Mouse (Mus musculus): ENCODE measurements around the gene Kiss1. TPM values are rescaled to one million over a fixed set of nuclear protein-coding genes. Genes with fewer than 3 reads are reported as not detected.

Kiss1 gene
- polyA plus RNA-seq, 1 experiment from 2014 or later = not detected

GRCm38 (mm10) chr1:133361006-133361405, 39.3 kb downstream of the Kiss1 start:
- H3K4me2 ChIP-seq = no peak overlapping the region
- H3K4me3 ChIP-seq (ENCODE audit: low read depth, low read length) = no peak overlapping the region
- H3K9ac ChIP-seq (ENCODE audit: low read depth, low read length) = no peak overlapping the region
- no peak for ATAC-seq (replicated peaks; ENCODE audit: low FRiP score)
- H3K4me1 ChIP-seq (replicated peaks; ENCODE audit: control insufficient read depth, insufficient read depth, low read length) = no peaks in the 10 kb centered on the region; the same call in 1 of the 2 replicates
- WGBS = 87% methylated on average over 6 of the region's 6 CpGs
- no peaks in the 10 kb centered on the region for H3K36me3 ChIP-seq (ENCODE audit: control insufficient read depth, insufficient read depth, low read length)
- no peak for DNase-seq (ENCODE audit: low spot score)
- peaks cover 50% of the 10 kb centered on the region for H3K27me3 ChIP-seq (replicated peaks; ENCODE audit: control insufficient read depth, insufficient read depth, low read length)
- no peak overlapping the region for H3K27ac ChIP-seq (ENCODE audit: low read depth, low read length)
- H3K9me3 ChIP-seq (ENCODE audit: control insufficient read depth, low read length) = no peaks in the 10 kb centered on the region

- H3K27me3 ChIP-seq (replicated peaks; ENCODE audit: control insufficient read depth, insufficient read depth, low read length) = peaks cover 54% of the 10 kb centered on the region
- H3K4me1 ChIP-seq (replicated peaks; ENCODE audit: control insufficient read depth, insufficient read depth, low read length) = peaks cover 6% of the 10 kb centered on the region
- no peak for ATAC-seq (replicated peaks; ENCODE audit: low FRiP score)
- DNase-seq (ENCODE audit: low spot score) = no peak
- H3K9ac ChIP-seq (ENCODE audit: low read depth, low read length) = no peak overlapping the region
- 87% methylated on average over 5 of the region's 5 CpGs for WGBS
- no peaks in the 10 kb centered on the region for H3K36me3 ChIP-seq (ENCODE audit: control insufficient read depth, insufficient read depth, low read length)
- no peak overlapping the region for H3K4me2 ChIP-seq
- H3K9me3 ChIP-seq (ENCODE audit: control insufficient read depth, low read length) = no peaks in the 10 kb centered on the region
- no peak overlapping the region for H3K27ac ChIP-seq (ENCODE audit: low read depth, low read length)
- H3K4me3 ChIP-seq (ENCODE audit: low read depth, low read length) = no peak overlapping the region
Observed at GRCm38 (mm10) chr1:133362103-133362502, 40.4 kb downstream of the Kiss1 start.

GRCm38 (mm10) chr1:133363276-133364021, 41.8 kb downstream of the Kiss1 start, which contains the start of gene Etnk2:
TSS of gene Etnk2 (plus strand) at chr1:133363572.
- Histone ChIP-seq H3K9ac (ENCODE audit: low read depth, low read length) (0 out of 2 replicates have a peak within 1 kb of the TSS, but pooled peaks have one; percentile 37), H3K4me2 (peak within 1 kb of the TSS; percentile 97), H3K9me3 (ENCODE audit: control insufficient read depth, low read length) (no peaks in the 10 kb centered on the region), H3K4me3 (ENCODE audit: low read depth, low read length) (peak within 1 kb of the TSS; percentile 63), H3K27ac (ENCODE audit: low read depth, low read length) (no peak within 1 kb of the TSS), H3K4me1 (replicated peaks; ENCODE audit: control insufficient read depth, insufficient read depth, low read length) (peaks cover 14% of the 10 kb centered on the region), H3K27me3 (replicated peaks; ENCODE audit: control insufficient read depth, insufficient read depth, low read length) (peaks cover 51% of the 10 kb centered on the region), H3K36me3 (ENCODE audit: control insufficient read depth, insufficient read depth, low read length) (no peaks in the 10 kb centered on the region)
- peak; percentile 66 for ATAC-seq (replicated peaks; ENCODE audit: low FRiP score)
- under 1% methylated on average over 51 of the region's 52 CpGs for WGBS
- peak; percentile 82 for DNase-seq (ENCODE audit: low spot score)

GRCm38 (mm10) chr1:133364022-133364630, 42.5 kb downstream of the Kiss1 start:
- Histone ChIP-seq H3K4me3 (ENCODE audit: low read depth, low read length) (peak overlapping the region; percentile 63), H3K4me1 (replicated peaks; ENCODE audit: control insufficient read depth, insufficient read depth, low read length) (peaks cover 14% of the 10 kb centered on the region), H3K9me3 (ENCODE audit: control insufficient read depth, low read length) (no peaks in the 10 kb centered on the region), H3K4me2 (peak overlapping the region; percentile 97), H3K36me3 (ENCODE audit: control insufficient read depth, insufficient read depth, low read length) (no peaks in the 10 kb centered on the region), H3K27me3 (replicated peaks; ENCODE audit: control insufficient read depth, insufficient read depth, low read length) (peaks cover 49% of the 10 kb centered on the region), H3K27ac (ENCODE audit: low read depth, low read length) (no peak overlapping the region), H3K9ac (ENCODE audit: low read depth, low read length) (0 out of 2 replicates have a peak overlapping the region, but pooled peaks have one; percentile 37)
- no peak for DNase-seq (ENCODE audit: low spot score)
- 6% methylated on average over 27 of the region's 27 CpGs for WGBS
- no peak for ATAC-seq (replicated peaks; ENCODE audit: low FRiP score)

- Histone ChIP-seq H3K4me1 (replicated peaks; ENCODE audit: control insufficient read depth, insufficient read depth, low read length) (peaks cover 14% of the 10 kb centered on the region), H3K27me3 (replicated peaks; ENCODE audit: control insufficient read depth, insufficient read depth, low read length) (peaks cover 49% of the 10 kb centered on the region)
- 40% methylated on average over 2 of the region's 2 CpGs for WGBS
Observed at GRCm38 (mm10) chr1:133364890-133365289, 43.2 kb downstream of the Kiss1 start.

GRCm38 (mm10) chr1:133366951-133367605, 45.4 kb downstream of the Kiss1 start:
- DNase-seq (ENCODE audit: low spot score) (no peak), ATAC-seq (replicated peaks; ENCODE audit: low FRiP score) (no peak)
- Histone ChIP-seq H3K9me3 (ENCODE audit: control insufficient read depth, low read length) (no peaks in the 10 kb centered on the region), H3K27ac (ENCODE audit: low read depth, low read length) (no peak overlapping the region), H3K4me1 (replicated peaks; ENCODE audit: control insufficient read depth, insufficient read depth, low read length) (peaks cover 17% of the 10 kb centered on the region), H3K36me3 (ENCODE audit: control insufficient read depth, insufficient read depth, low read length) (no peaks in the 10 kb centered on the region), H3K27me3 (replicated peaks; ENCODE audit: control insufficient read depth, insufficient read depth, low read length) (peaks cover 41% of the 10 kb centered on the region), H3K4me3 (ENCODE audit: low read depth, low read length) (no peak overlapping the region), H3K9ac (ENCODE audit: low read depth, low read length) (no peak overlapping the region), H3K4me2 (no peak overlapping the region)
- 49% methylated on average over 10 of the region's 10 CpGs for WGBS

More at GRCm38 (mm10) chr1:133364890-133365289, 43.2 kb downstream of the Kiss1 start:
- ATAC-seq (replicated peaks; ENCODE audit: low FRiP score) = no peak
- no peaks in the 10 kb centered on the region for H3K36me3 ChIP-seq (ENCODE audit: control insufficient read depth, insufficient read depth, low read length)
- no peak for DNase-seq (ENCODE audit: low spot score)
- H3K9ac ChIP-seq (ENCODE audit: low read depth, low read length) = no peak overlapping the region
- no peak overlapping the region for H3K27ac ChIP-seq (ENCODE audit: low read depth, low read length)
- H3K9me3 ChIP-seq (ENCODE audit: control insufficient read depth, low read length) = no peaks in the 10 kb centered on the region
- no peak overlapping the region for H3K4me3 ChIP-seq (ENCODE audit: low read depth, low read length)
- no peak overlapping the region for H3K4me2 ChIP-seq

- H3K27ac ChIP-seq (ENCODE audit: low read depth, low read length) = no peak overlapping the region
- no peaks in the 10 kb centered on the region for H3K36me3 ChIP-seq (ENCODE audit: control insufficient read depth, insufficient read depth, low read length)
- DNase-seq (ENCODE audit: low spot score) = no peak
- WGBS = 8% methylated on average over 11 of the region's 11 CpGs
- no peak overlapping the region for H3K4me3 ChIP-seq (ENCODE audit: low read depth, low read length)
- no peak overlapping the region for H3K9ac ChIP-seq (ENCODE audit: low read depth, low read length)
- no peak overlapping the region for H3K4me2 ChIP-seq
- H3K4me1 ChIP-seq (replicated peaks; ENCODE audit: control insufficient read depth, insufficient read depth, low read length) = peaks cover 17% of the 10 kb centered on the region
- ATAC-seq (replicated peaks; ENCODE audit: low FRiP score) = no peak
- H3K9me3 ChIP-seq (ENCODE audit: control insufficient read depth, low read length) = no peaks in the 10 kb centered on the region
- H3K27me3 ChIP-seq (replicated peaks; ENCODE audit: control insufficient read depth, insufficient read depth, low read length) = peaks cover 34% of the 10 kb centered on the region
Observed at GRCm38 (mm10) chr1:133367606-133368488, 46.2 kb downstream of the Kiss1 start.

GRCm38 (mm10) chr1:133368644-133369043, 47.0 kb downstream of the Kiss1 start:
- H3K27ac ChIP-seq (ENCODE audit: low read depth, low read length) = no peak overlapping the region
- H3K9ac ChIP-seq (ENCODE audit: low read depth, low read length) = no peak overlapping the region
- no peak overlapping the region for H3K4me2 ChIP-seq
- peaks cover 17% of the 10 kb centered on the region for H3K4me1 ChIP-seq (replicated peaks; ENCODE audit: control insufficient read depth, insufficient read depth, low read length)
- peaks cover 27% of the 10 kb centered on the region for H3K27me3 ChIP-seq (replicated peaks; ENCODE audit: control insufficient read depth, insufficient read depth, low read length)
- ATAC-seq (replicated peaks; ENCODE audit: low FRiP score) (no peak), DNase-seq (ENCODE audit: low spot score) (no peak)
- no peak overlapping the region for H3K4me3 ChIP-seq (ENCODE audit: low read depth, low read length)
- no peaks in the 10 kb centered on the region for H3K36me3 ChIP-seq (ENCODE audit: control insufficient read depth, insufficient read depth, low read length)
- 58% methylated on average over 10 of the region's 10 CpGs for WGBS
- H3K9me3 ChIP-seq (ENCODE audit: control insufficient read depth, low read length) = no peaks in the 10 kb centered on the region
